In the genomic region with DNA sequence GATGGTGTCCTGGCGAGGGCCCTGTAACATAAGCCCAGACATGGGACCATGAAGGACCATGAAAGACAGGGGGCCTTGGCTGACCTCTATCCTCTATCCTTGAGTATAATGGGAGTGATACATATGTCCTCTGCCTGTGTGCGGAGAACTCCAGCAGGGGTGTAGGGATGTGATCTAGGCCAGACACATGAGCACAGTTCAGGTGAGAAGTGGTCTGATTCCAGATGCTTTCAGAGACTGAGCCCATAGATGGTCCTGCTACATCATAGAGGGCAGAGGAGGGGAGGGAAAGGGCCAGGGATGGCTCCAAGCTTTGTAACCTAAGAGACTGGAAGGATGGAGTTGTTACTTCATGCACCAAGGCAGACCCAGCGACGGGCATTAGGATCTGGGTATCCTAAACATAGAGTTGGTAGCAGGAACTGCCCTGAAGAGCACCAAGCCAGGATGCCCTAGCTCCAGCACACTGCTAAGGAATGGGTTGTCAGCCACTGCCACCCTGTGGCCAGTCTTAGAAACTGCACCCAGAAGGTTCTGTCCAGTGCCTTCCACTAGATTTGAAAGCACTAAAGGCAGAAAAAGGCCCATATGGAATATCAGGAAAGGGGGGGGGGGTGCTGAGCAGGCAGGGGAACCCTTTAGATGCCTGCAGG, we compare ENCODE assay signal across 7 mouse cellular contexts. TPM values are rescaled to one million over a fixed set of nuclear protein-coding genes. Genes with fewer than 3 reads are reported as not detected.
A peak's percentile ranks its signal among the peaks of the same experiment; 100 is the strongest.
DNase-seq lines count a peak whose midpoint lies in the region; ATAC-seq lines count a peak whose summit lies in the region.

No protein-coding gene starts in this region.

- H3K36me3 ChIP-seq in heart, embryonic 12.5 days = no peaks in the 10 kb centered on the region

- H3K9me3 ChIP-seq in heart, embryonic 12.5 days (replicated peaks) = no peaks in the 10 kb centered on the region

- DNase-seq in CD4-positive helper T cell, adult 2 months (ENCODE audit: low read depth, low spot score) = peak; percentile 47
- DNase-seq in MN1 (ENCODE audit: low spot score) = peak; percentile 63
- peak; percentile 83 for DNase-seq in cerebellum, postnatal 10 days
- DNase-seq in kidney, postnatal 14 days = peak; percentile 64
- peak; percentile 63 for DNase-seq in lung, postnatal 36 days
- DNase-seq in right cerebral cortex, adult 2 months (ENCODE audit: low spot score in 2 of 2) = peak; percentile 61 to 62

- peaks cover 32% of the 10 kb centered on the region for H3K4me1 ChIP-seq in heart, embryonic 12.5 days (replicated peaks)

- ATAC-seq in heart, embryonic 12.5 days (ENCODE audit: insufficient number of reproducible peaks, low FRiP score) = 0 out of 2 replicates have a peak, but pooled peaks have one; percentile 36

- H3K27me3 ChIP-seq in heart, embryonic 12.5 days (replicated peaks) = 0 out of 2 replicates have a peak, but pooled peaks cover 8% of the 10 kb centered on the region

- no peak overlapping the region for H3K4me2 ChIP-seq in heart, embryonic 12.5 days

- no peak overlapping the region for H3K9ac ChIP-seq in heart, embryonic 12.5 days

- 43% methylated on average over 4 of the region's 4 CpGs for WGBS in heart, embryonic 12.5 days

- no peak overlapping the region for H3K27ac ChIP-seq in heart, embryonic 12.5 days (ENCODE audit: poor library complexity, severe bottlenecking)

- H3K4me3 ChIP-seq in heart, embryonic 12.5 days = no peak overlapping the region

RNA-seq across cellular contexts. Expression of gene Edn2, which starts 31.6 kb away (rescaled TPM):
- polyA plus RNA-seq in heart, embryonic 12.5 days (2016; fragmentation: Nextera tagmentation; extraction: Ambion mirVana) = 0.38 and 0.55 TPM in 2 replicates
